Mouse (Mus musculus) heart, postnatal 0 days (tissue): Measurements from ENCODE around the gene Adamtsl4. TPM values are rescaled to one million over a fixed set of nuclear protein-coding genes. Genes with fewer than 3 reads are reported as not detected.
"Not testable (repeated sequence)": the region's sequence is repeated elsewhere in the genome, so short reads cannot be mapped to it uniquely, and the experiment has no call there.

Source experiments
- ATAC-seq: fragments of 200-750 bp; cut with Nextera tagmentation; 2 replicates; pipeline ENCODE4 v1.8.0; 2017; ENCODE audit warnings: low read depth, moderate number of reproducible peaks, moderate library complexity; ENCODE audit not compliant: insufficient read depth
- DNase-seq: peaks from one replicate; pipeline ENCODE4 v3.0.0-alpha.2; 2016; ENCODE audit warnings: low spot score
- H3K27ac ChIP-seq: fragments of 300-500 bp; sonication (generic); 2 replicates; pipeline ENCODE4 v1.5.1; 2014; ENCODE audit warnings: low read depth, mild to moderate bottlenecking
- H3K27me3 ChIP-seq: fragments of 300-500 bp; sonication (generic); 2 replicates; pipeline ENCODE4 v1.6.1; 2014; ENCODE audit warnings: low read length, mixed read lengths; ENCODE audit not compliant: control insufficient read depth, insufficient read depth
- H3K36me3 ChIP-seq: fragments of 300-500 bp; sonication (generic); replicated peaks from 2 replicates; pipeline ENCODE4 v1.6.1; 2014; ENCODE audit warnings: low read length, mixed read lengths; ENCODE audit not compliant: control insufficient read depth, insufficient read depth
- H3K4me1 ChIP-seq: fragments of 300-500 bp; sonication (generic); 2 replicates; pipeline ENCODE4 v1.6.1; 2014; ENCODE audit warnings: antibody characterized with exemption; ENCODE audit not compliant: control insufficient read depth, insufficient read depth
- H3K4me2 ChIP-seq: fragments of 300-500 bp; sonication (generic); 2 replicates; pipeline ENCODE4 v1.6.1; 2014; ENCODE audit warnings: low read depth, mild to moderate bottlenecking, low read length, moderate library complexity
- H3K4me3 ChIP-seq: fragments of 300-500 bp; sonication (generic); 2 replicates; pipeline ENCODE4 v1.5.1; 2014; ENCODE audit warnings: low read depth, low read length
- H3K9ac ChIP-seq: fragments of 300-500 bp; sonication (generic); replicated peaks from 2 replicates; pipeline ENCODE4 v1.6.1; 2014; ENCODE audit warnings: low read depth, low read length, mixed read lengths
- H3K9me3 ChIP-seq: fragments of 300-500 bp; sonication (generic); replicated peaks from 2 replicates; pipeline ENCODE4 v1.6.1; 2016; ENCODE audit warnings: low read length; ENCODE audit not compliant: control insufficient read depth
- CTCF ChIP-seq: IDR thresholded peaks from 2 replicates; pipeline ENCODE4 v1.5.1; 2016; ENCODE audit warnings: antibody characterized with exemption, control low read depth, low read depth
- EP300 ChIP-seq: IDR thresholded peaks from 2 replicates; pipeline ENCODE4 v1.6.1; 2016; ENCODE audit warnings: antibody characterized with exemption, low read depth
- WGBS: fragments of 180-500 bp; shearing (Covaris S2); extraction: QIAGEN DNeasy Blood & Tissue Kit; methylation state at CpG from one replicate; pipeline ENCODE4 v1.1.7; 2014; 5-methylcytosine and 5-hydroxymethylcytosine counted together
- polyA plus RNA-seq: library from polyadenylated mRNA; unstranded; fragments of >200 nt; fragmentation: Nextera tagmentation; extraction: Ambion mirVana; gene quantifications from 2 replicates; pipeline ENCODE4 v1.2.1, GENCODE M21; 2015
- total RNA-seq: library from RNA; depleted of rRNA; stranded (reverse); fragments of >200 nt; gene quantifications from 2 replicates; pipeline ENCODE4 v1.2.3, GENCODE M21; 2014; ENCODE audit warnings: low replicate concordance

Adamtsl4 gene
- total and polyA plus RNA-seq, 2 experiments from 2014 or later = 7.5 to 20.2 TPM

DNA sequence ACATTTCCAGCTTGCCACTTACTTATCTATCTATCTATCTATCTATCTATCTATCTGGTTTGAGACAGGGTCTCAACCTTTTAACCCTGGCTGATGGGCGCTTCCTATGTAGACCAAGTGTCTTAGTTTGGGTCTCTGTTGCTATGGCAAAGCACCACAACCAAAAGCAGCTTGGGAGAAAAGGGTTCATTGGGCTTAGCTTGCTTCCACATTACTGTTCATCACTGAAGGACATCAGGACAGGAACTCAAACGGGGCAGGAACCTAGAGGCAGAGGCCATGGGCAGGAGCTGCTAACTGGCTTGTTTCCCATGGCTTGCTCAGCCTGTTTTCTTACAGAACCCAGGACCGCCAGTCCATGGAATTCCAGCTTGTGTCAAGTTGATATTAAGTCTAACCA is 30.6 kb downstream of the Adamtsl4 start:
- no peaks in the 10 kb centered on the region for H3K27me3 ChIP-seq
- H3K4me1 ChIP-seq = 0 out of 2 replicates have a peak, but pooled peaks cover 9% of the 10 kb centered on the region
- no peak overlapping the region for H3K27ac ChIP-seq
- H3K4me2 ChIP-seq = no peak overlapping the region
- no peak for DNase-seq
- no peak overlapping the region for H3K4me3 ChIP-seq
- H3K36me3 ChIP-seq = peaks cover 21% of the 10 kb centered on the region
- no peak overlapping the region for H3K9ac ChIP-seq
- WGBS = 80% methylated on average over 3 of the region's 3 CpGs
- no peak for TF ChIP-seq CTCF
- no peak for TF ChIP-seq EP300
- no peak for ATAC-seq
- H3K9me3 ChIP-seq = no peaks in the 10 kb centered on the region

GRCm38 (mm10) chr3:95655437-95655836 is 32.3 kb downstream of the Adamtsl4 start:
- no peaks in the 10 kb centered on the region for H3K9me3 ChIP-seq
- ATAC-seq = no peak
- H3K27ac ChIP-seq = no peak overlapping the region

DNA sequence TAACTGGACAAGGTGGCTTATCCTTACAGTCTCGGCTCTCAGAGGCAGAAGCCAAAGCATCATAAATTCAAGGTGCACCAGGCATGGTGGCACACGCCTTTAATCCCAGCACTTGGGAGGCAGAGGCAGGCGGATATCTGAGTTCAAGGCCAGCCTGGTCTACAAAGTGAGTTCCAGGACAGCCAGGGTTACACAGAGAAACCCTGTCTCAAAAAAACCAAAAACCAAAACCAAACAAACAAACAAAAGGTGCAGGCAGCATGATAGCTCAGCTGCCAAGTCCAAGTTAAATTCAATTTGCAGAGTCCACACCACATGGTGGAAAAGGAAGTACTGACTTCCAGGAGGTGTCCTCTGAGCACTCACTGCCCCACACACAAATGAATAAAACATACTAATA is 33.3 kb downstream of the Adamtsl4 start:
- not testable (repeated sequence) for H3K9me3 ChIP-seq, H3K27ac ChIP-seq, H3K36me3 ChIP-seq, H3K27me3 ChIP-seq, H3K4me2 ChIP-seq, ATAC-seq, H3K4me3 ChIP-seq, DNase-seq, H3K9ac ChIP-seq
- H3K4me1 ChIP-seq = peaks cover 21% of the 10 kb centered on the region
- 88% methylated on average over 3 of the region's 3 CpGs for WGBS

More at GRCm38 (mm10) chr3:95655437-95655836, 32.3 kb downstream of the Adamtsl4 start:
- DNase-seq = no peak
- Histone ChIP-seq H3K36me3 (peaks cover 7% of the 10 kb centered on the region), H3K9ac (no peak overlapping the region), H3K4me1 (peaks cover 18% of the 10 kb centered on the region), H3K4me2 (no peak overlapping the region), H3K27me3 (no peaks in the 10 kb centered on the region), H3K4me3 (no peak overlapping the region)
- WGBS = 82% methylated on average over 5 of the region's 5 CpGs
- TF ChIP-seq EP300 (no peak), CTCF (no peak)

- no peak overlapping the region for H3K4me3 ChIP-seq
Measured at GRCm38 (mm10) chr3:95653473-95654034, 34.2 kb downstream of the Adamtsl4 start.

GRCm38 (mm10) chr3:95652871-95653270 is 34.8 kb downstream of the Adamtsl4 start:
- no peak overlapping the region for H3K9ac ChIP-seq
- no peak overlapping the region for H3K27ac ChIP-seq
- 42% methylated on average over 6 of the region's 6 CpGs for WGBS
- no peaks in the 10 kb centered on the region for H3K36me3 ChIP-seq
- no peak overlapping the region for H3K4me3 ChIP-seq
- no peak for TF ChIP-seq EP300
- no peak for TF ChIP-seq CTCF
- no peaks in the 10 kb centered on the region for H3K27me3 ChIP-seq
- DNase-seq = no peak
- H3K4me1 ChIP-seq = peaks cover 21% of the 10 kb centered on the region
- ATAC-seq = no peak
- no peak overlapping the region for H3K4me2 ChIP-seq
- H3K9me3 ChIP-seq = no peaks in the 10 kb centered on the region

More at GRCm38 (mm10) chr3:95653473-95654034, 34.2 kb downstream of the Adamtsl4 start:
- no peak overlapping the region for H3K4me2 ChIP-seq
- H3K4me1 ChIP-seq = peaks cover 21% of the 10 kb centered on the region
- ATAC-seq (no peak), DNase-seq (peak; percentile 76)
- peak overlapping the region; percentile 36; the same call in 1 of the 2 replicates for H3K27ac ChIP-seq
- H3K27me3 ChIP-seq = no peaks in the 10 kb centered on the region
- H3K9ac ChIP-seq = no peak overlapping the region
- TF ChIP-seq CTCF (no peak), EP300 (no peak)
- H3K36me3 ChIP-seq = no peaks in the 10 kb centered on the region
- 21% methylated on average over 11 of the region's 11 CpGs for WGBS
- no peaks in the 10 kb centered on the region for H3K9me3 ChIP-seq

DNA sequence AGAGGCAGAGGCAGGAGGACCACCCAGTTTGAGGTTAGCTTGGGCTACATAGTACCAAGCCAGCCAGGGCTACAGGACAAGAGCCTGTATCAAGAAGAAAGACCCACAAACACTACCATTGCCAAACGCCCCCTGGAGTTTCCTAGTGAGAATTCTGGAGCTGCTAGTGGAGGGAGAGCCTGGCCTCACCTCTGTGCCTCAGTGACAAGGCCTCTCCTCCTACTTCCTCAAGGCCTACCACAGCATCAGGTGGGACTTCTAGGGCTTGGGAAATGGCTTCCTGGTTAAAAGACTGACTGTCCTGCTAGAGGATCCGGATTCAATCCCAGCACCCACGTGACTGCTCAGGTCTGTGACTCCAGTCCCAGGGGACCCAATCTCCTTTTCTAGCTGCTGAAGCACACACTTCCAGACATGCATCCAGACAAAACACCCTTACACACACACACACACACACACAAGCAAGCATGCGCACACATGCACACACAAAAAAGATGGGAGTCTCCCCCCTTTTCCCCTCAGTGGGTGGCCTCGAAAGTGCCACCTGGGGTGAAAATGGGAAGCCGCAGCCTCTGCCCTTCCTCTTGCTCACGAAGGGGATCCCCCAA is 35.4 kb downstream of the Adamtsl4 start:
- Histone ChIP-seq H3K27me3 (no peaks in the 10 kb centered on the region), H3K9me3 (no peaks in the 10 kb centered on the region), H3K27ac (no peak overlapping the region), H3K9ac (no peak overlapping the region), H3K36me3 (no peaks in the 10 kb centered on the region), H3K4me2 (no peak overlapping the region), H3K4me3 (no peak overlapping the region), H3K4me1 (peaks cover 21% of the 10 kb centered on the region)
- DNase-seq (no peak), ATAC-seq (no peak)
- 79% methylated on average over 7 of the region's 7 CpGs for WGBS
- TF ChIP-seq EP300 = no peak
